Mouse (Mus musculus) myocyte (in vitro differentiated cells): ENCODE measurements around the gene Tnxb.

Experiments
- E2F4 ChIP-seq: IDR thresholded peaks from one replicate; pipeline ENCODE4 v1.6.1; 2011; ENCODE audit warnings: mild to moderate bottlenecking, control low read depth, moderate library complexity; ENCODE audit not compliant: insufficient read depth
- MAX ChIP-seq: IDR thresholded peaks from one replicate; pipeline ENCODE4 v1.6.1; 2011; ENCODE audit warnings: low read depth, mild to moderate bottlenecking, control low read depth
- MYOD1 ChIP-seq, 3 experiments: IDR thresholded peaks; one replicate each; pipeline ENCODE4 v1.6.1; 2011; ENCODE audit warnings: control low read depth in 2 of 3, low read depth in 2 of 3, mild to moderate bottlenecking in 2 of 3, moderate library complexity in 1 of 3; ENCODE audit not compliant: insufficient read length in 2 of 3, control insufficient read depth in 1 of 3
- MYOG ChIP-seq, 3 experiments: IDR thresholded peaks; one replicate each; pipeline ENCODE4 v1.6.1; 2011; ENCODE audit warnings: control low read depth in 2 of 3, low read depth in 2 of 3, mild to moderate bottlenecking in 2 of 3; ENCODE audit not compliant: insufficient read length in 2 of 3, control insufficient read depth in 1 of 3, insufficient read depth in 1 of 3
- POLR2A ChIP-seq: IDR thresholded peaks from one replicate; pipeline ENCODE4 v1.6.1; 2011; ENCODE audit warnings: low read depth, mild to moderate bottlenecking, control low read depth, moderate library complexity; ENCODE audit not compliant: insufficient read length
- REST ChIP-seq: IDR thresholded peaks from one replicate; pipeline ENCODE4 v1.6.1; 2011; ENCODE audit warnings: mild to moderate bottlenecking, control low read depth, moderate library complexity; ENCODE audit not compliant: insufficient read depth, insufficient read length
- SRF ChIP-seq: IDR thresholded peaks from one replicate; pipeline ENCODE4 v1.6.1; 2011; ENCODE audit warnings: low read depth; ENCODE audit not compliant: control insufficient read depth, insufficient read length
- TCF12 ChIP-seq: IDR thresholded peaks from one replicate; pipeline ENCODE4 v1.6.1; 2011; ENCODE audit warnings: mild to moderate bottlenecking, control low read depth; ENCODE audit not compliant: poor library complexity, insufficient read depth, severe bottlenecking
- TCF3 ChIP-seq: IDR thresholded peaks from one replicate; pipeline ENCODE4 v1.6.1; 2011; ENCODE audit warnings: low read depth, control low read depth; ENCODE audit not compliant: insufficient read length
- USF1 ChIP-seq: IDR thresholded peaks from one replicate; pipeline ENCODE4 v1.6.1; 2011; ENCODE audit warnings: low read depth, mild to moderate bottlenecking, control low read depth, moderate library complexity

- no peak for TF ChIP-seq POLR2A
- TF ChIP-seq MAX: no peak
- no peak for TF ChIP-seq REST
- no peak for TF ChIP-seq MYOG (IDR thresholded peaks at IDR 0.05; ENCODE audit: control insufficient read depth in 1 of 3, insufficient read depth in 1 of 3, insufficient read length in 2 of 3, low read depth in 2 of 3)
- TF ChIP-seq TCF12: no peak
- no peak for TF ChIP-seq USF1
- no peak for TF ChIP-seq SRF
- no peak for TF ChIP-seq TCF3
- TF ChIP-seq MYOD1 (IDR thresholded peaks at IDR 0.05; ENCODE audit: control insufficient read depth in 1 of 3, insufficient read length in 2 of 3, low read depth in 2 of 3): no peak
- TF ChIP-seq E2F4: no peak
Measured at GRCm38 (mm10) chr17:34674524-34675204, 4.3 kb downstream of the Tnxb start.
